In genomic region chr6:77473256-77473655, GRCm38 (mm10) we compare ENCODE assay signal across 12 mouse cellular contexts.
"Had no signal": no experiment of that assay in that cellular context is flagged by ENCODE, and none has a peak within 500 bp of the region (broad histone marks: within the 10 kb centered on the region; RNA-seq: fewer than 3 reads in every experiment).

No protein-coding gene starts in this region.

- DNase-seq: kidney, adult 9 months; kidney, postnatal 36 days; left cerebral cortex, postnatal 4 days; lung, adult 2 months; lung, postnatal 36 days; thymus, postnatal 4 days had no signal

- H3K9me3 ChIP-seq: liver, embryonic 15.5 days; neural tube, embryonic 12.5 days had no signal

- H3K4me3 ChIP-seq: liver, embryonic 15.5 days; neural tube, embryonic 12.5 days had no signal

- H3K27ac ChIP-seq: kidney, postnatal 0 days; liver, embryonic 15.5 days; neural tube, embryonic 12.5 days; stomach, postnatal 0 days had no signal

- H3K27me3 ChIP-seq: liver, embryonic 15.5 days; neural tube, embryonic 12.5 days had no signal

- H3K9ac ChIP-seq: liver, embryonic 15.5 days; neural tube, embryonic 12.5 days had no signal

- H3K36me3 ChIP-seq: liver, embryonic 15.5 days; neural tube, embryonic 12.5 days had no signal

- H3K4me1 ChIP-seq: liver, embryonic 15.5 days; neural tube, embryonic 12.5 days had no signal

- H3K4me2 ChIP-seq: liver, embryonic 11.5 days; liver, embryonic 15.5 days; neural tube, embryonic 12.5 days had no signal

- ATAC-seq: lung, postnatal 0 days had no signal
